Mouse (Mus musculus) urinary bladder, postnatal 10 days (tissue): ENCODE data around the gene Ddx41.
"Not testable (repeated sequence)": the region's sequence is repeated elsewhere in the genome, so short reads cannot be mapped to it uniquely, and the experiment has no call there.

Experiments used
- DNase-seq: peaks from one replicate; pipeline ENCODE4 v3.0.0; 2022; ENCODE audit warnings: low spot score

The Ddx41 gene

DNA sequence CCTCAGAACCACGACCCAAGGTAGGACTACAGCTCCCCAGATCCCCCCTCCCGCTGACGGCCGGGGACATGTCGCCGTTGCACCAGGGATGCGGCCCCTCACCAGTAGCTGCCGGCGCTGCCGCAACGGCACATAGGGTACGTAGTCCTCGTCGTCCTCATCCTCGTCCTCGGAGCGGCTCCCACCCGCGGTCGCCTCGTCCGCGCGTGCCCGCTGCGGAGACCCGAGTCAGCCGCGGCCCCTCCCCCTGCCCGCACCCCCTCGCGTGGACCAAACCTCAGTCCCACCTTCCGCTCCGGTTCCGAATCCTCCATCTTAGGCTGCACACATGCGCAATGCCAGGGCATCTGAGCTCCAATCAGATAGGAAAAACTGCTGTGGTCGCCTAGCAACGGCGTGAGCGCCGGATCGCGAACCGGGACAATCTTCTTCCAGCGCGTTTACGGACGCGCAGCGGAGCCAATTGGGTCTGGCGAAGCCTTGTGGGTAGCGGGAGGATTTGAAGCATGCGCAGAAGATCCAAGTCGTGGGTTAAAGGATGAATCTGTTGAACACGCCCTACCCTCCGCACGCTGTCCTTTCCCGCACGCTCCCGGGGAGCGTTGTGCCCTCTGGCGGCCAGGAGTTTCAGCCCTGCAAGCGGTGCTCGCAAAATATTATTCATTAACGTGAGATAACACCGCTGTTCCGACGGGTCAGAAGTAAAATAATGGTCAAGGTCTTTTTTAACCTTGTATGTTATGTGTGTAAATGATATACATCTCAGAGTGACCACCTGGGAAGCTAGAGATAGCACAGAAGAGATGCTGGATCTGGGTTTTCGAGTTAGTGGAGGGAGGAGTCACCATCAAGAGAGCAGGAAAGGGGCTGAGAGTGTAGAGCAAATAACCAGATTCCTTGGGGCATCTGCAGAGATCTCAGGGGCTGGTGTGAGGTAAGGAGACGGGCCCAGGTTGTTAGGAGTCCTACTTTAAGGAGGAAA, at the start of gene Ddx41:
TSS of gene Ddx41 (minus strand) at position 465 of the 982 bp plus-strand sequence.
- peak; percentile 92 for DNase-seq

DNA sequence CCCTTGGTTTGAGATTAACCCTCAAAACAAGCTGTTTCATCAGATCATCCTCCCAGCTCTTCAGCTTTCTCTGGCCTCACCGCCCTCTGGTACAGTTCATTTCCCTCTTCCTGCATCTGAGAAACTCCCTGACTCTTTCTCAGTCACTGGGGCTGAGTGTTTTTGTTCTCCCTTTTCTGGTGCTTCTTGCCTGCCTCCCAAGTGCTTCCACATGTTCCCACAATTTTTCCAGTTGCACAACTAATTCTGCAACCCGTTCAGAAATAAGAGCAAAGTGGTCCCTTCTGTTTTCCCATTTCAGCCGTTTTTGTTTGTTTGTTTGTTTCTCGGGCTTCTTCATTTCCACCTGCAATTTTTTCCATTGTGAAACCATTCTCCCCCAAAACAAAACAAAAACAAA, 41.6 kb upstream of the Ddx41 start:
- no peak for DNase-seq

DNA sequence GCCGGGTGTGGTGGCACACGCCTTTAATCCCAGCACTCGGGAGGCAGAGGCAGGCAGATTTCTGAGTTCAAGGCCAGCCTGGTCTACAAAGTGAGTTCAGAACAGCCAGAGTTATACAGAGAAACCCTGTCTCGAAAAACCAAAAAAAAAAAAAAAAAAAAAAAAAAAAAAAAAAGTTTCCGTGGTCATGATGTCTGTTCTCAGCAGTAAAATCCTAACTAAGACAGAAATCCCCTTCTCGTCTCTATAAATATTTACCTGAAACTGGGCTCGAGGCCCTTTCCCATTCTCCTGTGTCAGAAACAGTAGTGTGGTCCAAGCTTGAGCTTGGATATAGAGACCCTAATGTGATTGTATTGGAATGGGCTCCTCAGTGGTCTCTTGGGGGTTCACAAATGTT, 40.4 kb upstream of the Ddx41 start:
- DNase-seq: not testable (repeated sequence)

DNA sequence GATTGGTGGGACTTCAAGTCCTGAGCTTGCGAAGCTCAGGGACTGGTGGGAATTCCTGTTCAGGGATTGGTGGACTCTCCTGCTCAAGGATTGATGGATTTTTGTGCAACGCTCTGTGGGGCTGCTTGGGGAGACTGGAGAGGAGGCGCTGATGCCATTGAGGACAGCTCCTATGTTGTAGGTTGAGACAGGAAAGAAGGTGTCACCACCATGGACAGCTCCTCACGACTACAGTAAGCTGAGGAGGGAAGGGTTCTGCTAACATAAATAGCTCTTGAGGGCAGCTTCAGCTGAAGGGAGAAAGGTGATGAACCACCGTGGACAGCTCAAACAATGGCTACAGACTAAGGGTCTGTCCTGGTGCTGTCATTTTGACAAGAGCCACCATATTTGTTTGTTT, 39.5 kb upstream of the Ddx41 start:
- no peak for DNase-seq

GRCm38 (mm10) chr13:55574321-55574720, 37.9 kb upstream of the Ddx41 start:
- DNase-seq: no peak

GRCm38 (mm10) chr13:55573432-55573831, 37.0 kb upstream of the Ddx41 start, which contains the start of gene Tmed9:
Gene Tmed9 (plus strand): TSS chr13:55573732.
- no peak for DNase-seq

- DNase-seq: no peak
Measured at GRCm38 (mm10) chr13:55571977-55572376, 35.5 kb upstream of the Ddx41 start.

GRCm38 (mm10) chr13:55571027-55571751, 34.7 kb upstream of the Ddx41 start, which contains the start of gene Fam193b:
Gene Fam193b (minus strand): TSS chr13:55571120.
- peak; percentile 85 for DNase-seq

GRCm38 (mm10) chr13:55570286-55570973, 34.0 kb upstream of the Ddx41 start:
- DNase-seq: no peak

DNA sequence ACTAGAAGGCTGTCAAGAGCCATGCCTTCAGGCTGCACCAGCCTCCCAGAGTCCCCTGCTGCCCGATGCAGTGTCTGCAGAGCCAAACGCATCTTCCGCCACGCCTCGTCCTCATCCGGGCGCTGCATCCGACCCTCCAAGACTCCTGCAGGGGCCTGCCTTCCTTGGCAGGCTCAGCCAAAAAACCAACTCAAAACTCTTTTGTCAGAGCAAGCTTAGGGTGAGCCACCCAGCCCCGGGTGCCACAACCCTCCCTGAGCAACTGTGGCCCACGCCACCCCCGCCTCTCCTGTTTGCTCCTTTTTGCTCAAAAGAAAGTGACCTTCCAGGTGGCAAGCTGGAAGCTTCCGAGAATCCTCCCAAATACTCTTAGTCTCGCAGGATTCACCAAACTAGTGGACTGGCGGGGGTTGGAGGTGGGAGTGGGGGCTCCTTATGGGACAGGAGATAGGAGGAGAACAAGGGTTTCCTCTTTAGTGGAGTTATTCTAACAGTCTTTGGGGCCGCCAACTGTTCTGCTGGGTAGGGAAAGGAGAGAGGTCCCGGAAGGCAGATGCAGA, 33.3 kb upstream of the Ddx41 start:
- no peak for DNase-seq

GRCm38 (mm10) chr13:55568524-55568923, 32.1 kb upstream of the Ddx41 start:
- DNase-seq: not testable (repeated sequence)

- DNase-seq: no peak
Measured at GRCm38 (mm10) chr13:55567949-55568348, 31.5 kb upstream of the Ddx41 start.

- no peak for DNase-seq
Measured at GRCm38 (mm10) chr13:55567001-55567400, 30.5 kb upstream of the Ddx41 start.

DNA sequence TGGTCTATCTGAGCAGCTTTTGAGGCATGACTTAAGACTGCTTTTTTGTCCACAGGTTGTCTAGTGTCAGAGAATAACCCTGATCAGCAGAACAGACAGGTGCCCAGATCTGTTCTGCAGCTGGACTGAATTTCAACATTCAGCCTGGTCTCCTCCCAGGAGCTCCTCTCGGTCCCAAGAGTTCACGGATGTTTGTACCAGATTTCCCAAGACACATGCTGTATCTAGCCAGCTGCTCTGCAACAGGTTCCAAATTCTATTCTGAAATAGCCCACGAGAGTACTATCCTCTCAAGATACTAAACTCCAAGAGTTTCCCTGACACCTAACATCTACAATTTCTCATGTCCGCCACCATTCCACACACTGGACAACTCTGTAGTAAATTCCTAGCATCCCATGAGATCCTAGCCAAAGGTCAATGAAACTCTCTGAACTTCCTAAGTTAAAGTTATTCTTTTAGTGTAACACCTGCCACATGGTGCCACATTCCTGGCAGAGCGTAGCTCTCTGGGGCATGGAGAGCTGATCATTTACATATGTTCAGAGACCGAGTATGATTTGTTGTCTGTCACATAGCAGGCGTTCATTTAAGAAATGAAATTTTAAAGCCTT, 26.9 kb upstream of the Ddx41 start:
- DNase-seq: no peak

DNA sequence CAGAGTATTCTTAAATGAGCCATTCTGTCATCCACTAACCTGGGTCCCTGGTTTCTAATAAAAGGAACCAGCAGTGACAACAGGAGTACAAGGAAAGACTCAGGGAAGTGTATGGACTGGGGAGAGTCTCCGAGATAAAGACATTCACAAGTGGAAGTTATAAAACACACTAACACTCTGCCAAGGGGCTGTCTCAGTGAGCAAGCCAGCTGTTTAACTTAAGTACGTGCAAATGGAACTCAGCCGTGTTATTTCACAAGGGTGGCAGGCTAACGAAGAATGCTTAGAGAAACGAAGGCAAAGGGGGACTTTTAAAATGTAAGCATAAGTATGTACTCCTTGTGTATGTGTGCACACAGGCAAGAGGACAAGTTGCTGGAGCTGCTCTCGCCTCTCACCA, 21.0 kb upstream of the Ddx41 start:
- DNase-seq: no peak

- no peak for DNase-seq
Measured at GRCm38 (mm10) chr13:55555921-55556320, 19.5 kb upstream of the Ddx41 start.

DNA sequence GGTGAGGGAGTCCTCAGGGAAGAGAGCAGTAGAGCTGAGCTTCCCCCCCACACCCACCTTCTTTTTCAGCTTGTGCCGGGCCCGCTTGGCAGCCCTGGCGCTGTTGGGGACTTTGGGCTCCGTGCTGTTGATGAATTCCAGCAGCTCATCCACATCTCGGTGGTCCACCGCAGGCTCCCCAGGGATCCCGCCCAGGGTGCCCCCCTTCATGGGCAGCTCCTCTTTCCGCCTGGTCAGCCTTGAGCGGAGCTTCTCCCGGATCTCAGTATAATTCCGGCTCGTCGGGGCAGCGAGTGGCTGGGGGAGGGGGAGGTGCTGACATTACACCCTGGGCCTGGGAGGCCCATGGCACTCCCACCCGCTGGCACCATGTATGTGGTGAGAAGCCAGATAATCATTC, 12.6 kb upstream of the Ddx41 start:
- no peak for DNase-seq

DNA sequence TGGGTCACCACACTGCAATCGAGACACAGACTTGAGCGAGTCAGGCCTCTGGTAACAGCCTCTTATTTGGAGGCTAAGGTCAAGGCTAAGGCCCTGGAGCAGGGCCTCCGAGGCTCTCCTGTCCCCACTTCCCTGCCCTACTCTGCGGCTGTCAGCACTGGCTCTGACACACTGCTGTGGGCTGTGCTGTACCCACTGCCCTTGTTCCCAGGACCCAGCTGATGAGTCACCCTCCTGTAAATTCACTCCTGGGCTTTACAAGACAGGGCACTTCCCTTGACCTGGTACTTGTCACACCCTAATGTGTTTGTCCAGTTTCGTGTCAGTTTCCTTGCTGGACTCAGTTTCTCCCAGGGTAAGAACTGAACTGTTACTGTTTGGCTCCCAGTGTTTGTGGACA, 12.0 kb upstream of the Ddx41 start:
- no peak for DNase-seq

- DNase-seq: no peak
Measured at GRCm38 (mm10) chr13:55547916-55548315, 11.5 kb upstream of the Ddx41 start.

DNA sequence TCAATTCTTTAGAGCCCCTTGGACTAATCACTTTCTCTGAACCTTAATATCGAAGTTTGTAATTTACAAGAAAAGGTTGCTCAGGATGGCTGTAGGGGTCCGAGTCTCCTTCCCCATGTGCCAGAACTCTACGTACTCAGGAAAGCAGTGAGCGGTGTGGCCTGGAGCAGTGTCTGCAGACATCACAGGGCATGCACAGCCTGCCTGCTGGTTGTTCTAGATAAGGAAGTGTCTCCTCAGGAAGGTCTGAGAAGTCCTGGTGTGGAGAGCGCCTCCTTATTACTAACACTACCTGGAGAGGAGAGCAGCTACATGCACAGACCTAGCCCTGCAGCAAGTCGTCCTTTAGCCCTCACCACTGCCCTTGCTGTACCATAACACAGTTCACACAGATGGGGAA, 8.3 kb upstream of the Ddx41 start:
- DNase-seq: no peak

DNA sequence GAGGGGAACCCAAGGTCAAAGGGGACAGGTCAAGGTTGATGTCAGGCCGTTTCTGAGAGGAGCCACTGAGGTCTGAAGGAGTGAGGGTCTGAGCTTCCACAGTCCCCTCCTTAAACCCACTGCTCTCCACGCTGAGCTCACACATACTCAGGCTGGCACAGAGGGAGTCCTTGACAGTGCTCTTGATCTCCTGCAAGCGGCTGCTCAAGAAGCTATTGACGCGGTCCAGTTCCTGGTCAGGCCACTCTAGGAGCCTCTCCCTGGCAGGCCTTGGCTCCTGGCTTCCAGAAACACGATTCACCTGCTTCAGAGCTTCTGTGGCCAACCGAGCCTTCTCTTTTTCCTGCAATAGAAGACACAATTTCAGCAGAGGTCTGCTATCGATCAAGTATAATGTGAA, 7.0 kb upstream of the Ddx41 start:
- DNase-seq: no peak

- no peak for DNase-seq
Measured at GRCm38 (mm10) chr13:55542891-55543290, 6.4 kb upstream of the Ddx41 start.
